In the genomic region with DNA sequence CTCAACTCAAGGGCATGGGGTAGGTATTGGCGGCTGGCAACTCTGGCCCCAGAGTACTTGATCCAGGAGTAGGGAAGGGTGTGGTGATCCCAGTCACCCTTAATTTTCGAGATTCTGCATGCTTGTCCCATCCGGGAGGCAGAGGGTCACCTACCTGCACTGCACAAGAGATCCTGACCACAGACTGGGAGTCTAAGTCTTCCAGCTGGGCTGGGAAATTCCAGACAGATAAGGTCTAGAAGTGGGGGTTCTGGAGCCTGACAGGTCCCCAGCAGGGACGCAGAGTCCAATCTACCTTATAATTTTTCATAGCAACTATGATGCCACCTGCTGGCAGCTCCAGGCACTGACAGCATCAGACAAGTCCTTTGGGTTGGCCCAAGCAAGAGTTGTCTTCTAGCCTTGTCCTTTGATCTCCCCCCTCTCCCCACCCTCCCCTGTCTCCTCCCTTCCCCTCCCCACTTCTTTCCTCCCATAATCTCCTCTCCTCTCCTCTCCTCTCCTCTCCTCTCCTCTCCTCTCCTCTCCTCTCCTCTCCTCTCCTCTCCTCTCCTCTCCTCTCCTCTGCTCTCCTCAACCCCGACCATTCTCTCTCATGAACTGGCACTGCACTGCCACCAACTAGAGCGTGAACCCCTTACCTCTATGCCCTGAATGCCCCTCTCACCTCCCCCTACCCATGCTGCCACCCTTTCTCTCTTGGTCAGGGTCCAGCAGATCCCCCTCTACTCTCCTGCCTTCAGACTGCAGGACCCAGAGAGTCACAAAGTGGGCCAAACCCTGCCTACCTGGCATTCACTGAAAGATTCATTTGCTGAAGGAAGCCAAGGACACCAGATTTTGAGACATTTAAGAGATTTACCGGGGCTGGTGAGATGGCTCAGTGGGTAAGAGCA, we compare ENCODE assay signal across 8 mouse cellular contexts. TPM values are rescaled to one million over a fixed set of nuclear protein-coding genes. Genes with fewer than 3 reads are reported as not detected.
DNase-seq lines count a peak whose midpoint lies in the region; ATAC-seq and TF ChIP-seq lines count a peak whose summit lies in the region.

No protein-coding gene starts in this region.

- H3K36me3 ChIP-seq in liver, embryonic 13.5 days = no peaks in the 10 kb centered on the region

- ATAC-seq in erythroblast, adult 5-6 weeks (replicated peaks; ENCODE audit: low FRiP score, poor library complexity, severe bottlenecking) = peak; percentile 57; the same call in 1 of the 2 replicates
- ATAC-seq in liver, embryonic 13.5 days (ENCODE audit: low read depth) = no peak

- H3K4me3 ChIP-seq in liver, embryonic 13.5 days (replicated peaks) = no peak overlapping the region

- peak; percentile 60 for DNase-seq in gastrocnemius, adult 18-20 months (ENCODE audit: low spot score)
- no peak for DNase-seq in gastrocnemius, postnatal 25 days
- DNase-seq in CD4-positive, CD25-positive, alpha-beta regulatory T cell, adult 2 months (ENCODE audit: low read depth, low spot score) = peak; percentile 85
- DNase-seq in brain, embryonic 14.5 days (ENCODE audit: low read depth) = peak; percentile 78
- DNase-seq in kidney, adult 18-20 months = peak; percentile 74
- peak; percentile 50 for DNase-seq in liver, embryonic 13.5 days
- peak; percentile 55 for DNase-seq in retina, postnatal 7 days (ENCODE audit: low read depth, low spot score)

- TF ChIP-seq POLR2A in brain, embryonic 14.5 days (IDR thresholded peaks at IDR 0.05; ENCODE audit: borderline replicate concordance, extremely low read depth, insufficient read depth, insufficient read length, poor library complexity, severe bottlenecking) = no peak

- H3K27ac ChIP-seq in liver, embryonic 13.5 days = no peak overlapping the region

- WGBS in liver, embryonic 13.5 days (ENCODE audit: insufficient replicate concordance) = 32% methylated on average over 6 of the region's 7 CpGs

- H3K9me3 ChIP-seq in liver, embryonic 13.5 days (replicated peaks) = no peaks in the 10 kb centered on the region

- peaks cover 39% of the 10 kb centered on the region for H3K27me3 ChIP-seq in liver, embryonic 13.5 days

- TF ChIP-seq CTCF in brain, embryonic 14.5 days (IDR thresholded peaks at IDR 0.05; ENCODE audit: borderline replicate concordance, extremely low read depth, insufficient read depth, insufficient read length) = peak; percentile 82

- no peak overlapping the region for H3K4me2 ChIP-seq in liver, embryonic 13.5 days

- peaks cover 8% of the 10 kb centered on the region for H3K4me1 ChIP-seq in liver, embryonic 13.5 days (replicated peaks)

- no peak overlapping the region for H3K9ac ChIP-seq in liver, embryonic 13.5 days

RNA-seq across cellular contexts. Expression of gene 6430571L13Rik, which starts 15.7 kb away (rescaled TPM):
- total RNA-seq in gastrocnemius, adult 18-20 months (2021) = 10 to 100 TPM; 31.8 to 32.2 TPM
- total RNA-seq in gastrocnemius, postnatal 25 days (2021) = 10 to 100 TPM; 34.1 to 44.0 TPM
- 6.2 and 8.6 TPM in 2 replicates for polyA plus RNA-seq in brain, embryonic 14.5 days (2012; rRNA removed)
- total RNA-seq in erythroblast, adult 5-6 weeks (2015; ENCODE audit: low replicate concordance) = not detected in 2 replicates
- not detected in 2 replicates for total RNA-seq in erythroblast, adult 5-6 weeks (2017; ENCODE audit: low replicate concordance)
- 0.03 and 0.09 TPM in 2 replicates for polyA plus RNA-seq in liver, embryonic 13.5 days (2015; fragmentation: Nextera tagmentation; extraction: Ambion mirVana)

RNA-seq across cellular contexts. Expression of gene Hemk1, which starts 18.0 kb away (rescaled TPM):
- total RNA-seq in gastrocnemius, adult 18-20 months (2021) = 10 to 100 TPM; 11.8 to 13.3 TPM
- 10 to 100 TPM; 12.8 to 15.7 TPM for total RNA-seq in gastrocnemius, postnatal 25 days (2021)
- 29.5 and 35.9 TPM in 2 replicates for polyA plus RNA-seq in brain, embryonic 14.5 days (2012; rRNA removed)
- 2.7 TPM in 1 of 2 replicates, not detected in the other for total RNA-seq in erythroblast, adult 5-6 weeks (2015; ENCODE audit: low replicate concordance)
- total RNA-seq in erythroblast, adult 5-6 weeks (2017; ENCODE audit: low replicate concordance) = 0.94 and 5.2 TPM in 2 replicates
- 3.6 and 3.8 TPM in 2 replicates for polyA plus RNA-seq in liver, embryonic 13.5 days (2015; fragmentation: Nextera tagmentation; extraction: Ambion mirVana)

RNA-seq across cellular contexts. Expression of gene Cacna2d2, which starts 43.3 kb away (rescaled TPM):
- under 1 TPM; 0.52 to 0.94 TPM for total RNA-seq in gastrocnemius, adult 18-20 months (2021)
- total RNA-seq in gastrocnemius, postnatal 25 days (2021) = under 1 TPM; 0.83 to 0.84 TPM
- polyA plus RNA-seq in brain, embryonic 14.5 days (2012; rRNA removed) = 105 and 143 TPM in 2 replicates
- total RNA-seq in erythroblast, adult 5-6 weeks (2015; ENCODE audit: low replicate concordance) = 0.63 TPM in 1 of 2 replicates, not detected in the other
- not detected in 2 replicates for total RNA-seq in erythroblast, adult 5-6 weeks (2017; ENCODE audit: low replicate concordance)
- 0.05 TPM in 1 of 2 replicates, not detected in the other for polyA plus RNA-seq in liver, embryonic 13.5 days (2015; fragmentation: Nextera tagmentation; extraction: Ambion mirVana)

Comparison
In these comparisons a context has a peak if more than half of its experiments do, and no peak if none do; other contexts are left out.
1. RNA of gene 6430571L13Rik, which starts 15.7 kb away (total RNA-seq): 34.1 to 44.0 TPM in gastrocnemius, postnatal 25 days and 31.8 to 32.2 TPM in gastrocnemius, adult 18-20 months; not detected in erythroblast, adult 5-6 weeks; every median in the first group is over 10 times any median in the second.